Mouse (Mus musculus) thymus, adult 2 months (tissue): Measurements from ENCODE around the gene Tpo. TPM values are rescaled to one million over a fixed set of nuclear protein-coding genes. Genes with fewer than 3 reads are reported as not detected.

Experiments used
- DNase-seq: peaks from one replicate; pipeline ENCODE4 v3.0.0; 2021
- H3K27ac ChIP-seq: fragments of 200-500 bp; 2 replicates; pipeline ENCODE4 v1.5.1; 2012; ENCODE audit warnings: low read length, control low read depth; ENCODE audit not compliant: control insufficient read depth, insufficient read depth
- H3K27me3 ChIP-seq: fragments of 200-500 bp; 2 replicates; pipeline ENCODE4 v1.6.1; 2012; ENCODE audit warnings: mild to moderate bottlenecking, low read length, moderate library complexity, mixed read lengths; ENCODE audit not compliant: control insufficient read depth, insufficient read depth
- H3K36me3 ChIP-seq: fragments of 200-500 bp; 2 replicates; pipeline ENCODE4 v1.6.1; 2012; ENCODE audit warnings: mild to moderate bottlenecking, low read length, moderate library complexity; ENCODE audit not compliant: control insufficient read depth, insufficient read depth
- H3K4me1 ChIP-seq: fragments of 200-500 bp; replicated peaks from 2 replicates; pipeline ENCODE4 v1.6.1; 2012; ENCODE audit warnings: low read length; ENCODE audit not compliant: control insufficient read depth, insufficient read depth
- H3K4me3 ChIP-seq: fragments of 200-500 bp; 2 replicates; pipeline ENCODE4 v1.5.1; 2012; ENCODE audit warnings: mild to moderate bottlenecking, low read length, control low read depth, moderate library complexity; ENCODE audit not compliant: control insufficient read depth, insufficient read depth
- CTCF ChIP-seq: fragments of 200-500 bp; IDR thresholded peaks from 2 replicates; pipeline ENCODE4 v1.5.1; 2012; ENCODE audit warnings: mild to moderate bottlenecking, control low read depth, low read length, moderate library complexity, borderline replicate concordance; ENCODE audit not compliant: control insufficient read depth, poor library complexity, insufficient read depth; ENCODE audit errors: extremely low read depth
- POLR2A ChIP-seq: fragments of 200-500 bp; IDR thresholded peaks from 2 replicates; pipeline ENCODE4 v1.6.1; 2012; ENCODE audit warnings: mild to moderate bottlenecking, low read length, control low read depth, moderate library complexity; ENCODE audit not compliant: control insufficient read depth, poor library complexity, insufficient read depth; ENCODE audit errors: extremely low read depth
- whole genome bisulfite sequencing: fragments of 180-500 bp; shearing (Covaris S2); methylation state at CpG from one replicate; pipeline ENCODE4 v1.1.7; 2018; 5-methylcytosine and 5-hydroxymethylcytosine counted together
- polyA plus RNA-seq: library from polyadenylated mRNA; depleted of rRNA; stranded (reverse); fragments of >200 nt; gene quantifications from 2 replicates; pipeline ENCODE4 v1.2.3, GENCODE M21; 2012; rRNA removed

Tpo gene
- 0.04 and 0.12 TPM in 2 replicates for polyA plus RNA-seq

DNA sequence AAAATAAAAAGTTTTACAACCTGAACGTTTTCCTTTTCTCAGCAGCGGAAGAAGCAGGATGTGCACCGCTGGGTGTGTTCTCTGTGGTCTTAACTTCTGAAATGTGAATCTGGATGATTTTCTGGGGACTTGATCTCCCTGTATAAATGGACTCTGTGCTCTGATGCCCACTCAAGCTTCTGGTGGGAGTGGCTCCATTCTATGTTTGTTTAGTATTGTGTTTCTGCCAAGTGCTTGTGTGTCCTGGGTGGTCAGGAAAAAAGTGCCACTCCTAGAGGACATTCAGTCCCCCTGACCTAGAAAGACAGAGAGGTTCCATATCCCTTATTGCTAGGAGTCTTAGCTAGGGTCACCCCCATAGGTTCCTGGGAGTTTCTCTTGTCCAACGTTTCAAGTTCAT, at the start of gene Tpo:
Gene Tpo, minus strand, starts transcription at position 101 of the 400 bp plus-strand sequence.
- Histone ChIP-seq H3K4me3 (no peak within 1 kb of the TSS), H3K4me1 (no peaks in the 10 kb centered on the region), H3K27me3 (no peaks in the 10 kb centered on the region), H3K36me3 (no peaks in the 10 kb centered on the region), H3K27ac (no peak within 1 kb of the TSS)
- 85% methylated on average over 4 of the region's 4 CpGs for WGBS
- no peak for DNase-seq
- no peak for TF ChIP-seq POLR2A
- TF ChIP-seq CTCF, result no peak

DNA sequence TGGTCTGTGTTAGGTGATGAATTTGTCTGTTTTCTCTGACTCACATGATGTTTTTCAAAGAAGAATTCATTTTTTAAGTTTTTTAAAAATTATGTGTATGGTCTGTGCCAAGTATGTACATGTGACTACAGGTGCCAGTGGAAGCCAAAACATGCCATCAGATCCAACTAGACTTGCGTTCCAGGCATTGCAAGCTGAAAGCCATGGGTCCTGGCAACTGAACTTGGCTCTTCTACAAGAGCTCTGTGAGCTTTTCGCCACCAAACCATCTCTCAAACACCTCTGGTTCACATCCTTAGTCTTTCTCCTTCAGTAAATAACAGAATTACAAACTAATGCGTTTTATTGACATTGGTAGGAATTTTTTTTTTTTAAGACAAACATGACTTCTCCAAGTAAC, 49.3 kb upstream of the Tpo start:
- Histone ChIP-seq H3K4me3 (no peak overlapping the region), H3K36me3 (no peaks in the 10 kb centered on the region), H3K4me1 (no peaks in the 10 kb centered on the region), H3K27ac (no peak overlapping the region), H3K27me3 (no peaks in the 10 kb centered on the region)
- no peak for DNase-seq
- TF ChIP-seq CTCF (no peak), POLR2A (no peak)
- 84% methylated on average over 3 of the region's 3 CpGs for WGBS

DNA sequence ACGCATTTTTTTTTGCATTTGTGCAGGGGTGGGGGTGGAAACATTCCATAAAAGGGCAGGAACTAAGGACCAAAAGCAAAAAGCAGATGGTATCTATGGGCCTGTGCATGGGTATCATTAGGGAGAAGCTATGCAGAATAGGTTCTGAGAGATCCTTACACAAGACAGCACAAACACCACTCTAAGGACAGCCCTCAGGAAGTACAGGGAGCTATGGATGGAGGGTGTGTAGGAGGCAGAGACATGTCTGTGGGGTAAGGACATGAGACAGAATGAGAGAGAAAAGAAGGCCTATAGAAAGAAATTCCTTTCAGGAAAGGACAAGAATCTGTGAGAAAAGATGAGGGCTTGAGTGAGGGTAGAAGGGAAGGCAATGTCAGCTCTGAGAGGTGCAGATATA, 47.2 kb upstream of the Tpo start:
- TF ChIP-seq CTCF, result no peak
- no peaks in the 10 kb centered on the region for H3K27me3 ChIP-seq
- no peak overlapping the region for H3K4me3 ChIP-seq
- H3K36me3 ChIP-seq, result no peaks in the 10 kb centered on the region
- WGBS, result 83% methylated on average over 1 of the region's 1 CpGs
- no peaks in the 10 kb centered on the region for H3K4me1 ChIP-seq
- no peak overlapping the region for H3K27ac ChIP-seq
- no peak for DNase-seq

DNA sequence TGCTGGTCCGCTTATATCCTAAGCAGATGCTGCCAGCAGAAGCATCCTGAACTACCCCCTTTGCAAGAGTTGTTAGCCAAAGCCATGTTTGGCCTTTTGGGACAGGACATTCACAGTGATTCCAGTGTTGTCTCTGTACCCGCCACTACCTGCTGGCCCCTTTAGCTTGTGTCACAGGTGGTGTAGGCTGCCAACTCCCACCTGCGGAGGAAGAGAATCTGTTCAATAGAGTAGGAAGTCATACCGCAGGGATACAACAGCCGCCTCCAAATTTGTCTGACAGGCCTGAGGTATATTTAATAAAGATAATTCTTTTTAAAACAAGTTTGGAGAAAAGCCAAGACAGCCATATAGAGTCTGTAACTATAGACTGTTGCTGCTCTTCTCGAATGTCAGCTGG, 45.5 kb upstream of the Tpo start:
- no peak overlapping the region for H3K4me3 ChIP-seq
- H3K27ac ChIP-seq, result no peak overlapping the region
- TF ChIP-seq CTCF (no peak), POLR2A (no peak)
- no peaks in the 10 kb centered on the region for H3K4me1 ChIP-seq
- 86% methylated on average over 6 of the region's 6 CpGs for WGBS
- no peaks in the 10 kb centered on the region for H3K36me3 ChIP-seq
- H3K27me3 ChIP-seq, result no peaks in the 10 kb centered on the region
- DNase-seq, result no peak

DNA sequence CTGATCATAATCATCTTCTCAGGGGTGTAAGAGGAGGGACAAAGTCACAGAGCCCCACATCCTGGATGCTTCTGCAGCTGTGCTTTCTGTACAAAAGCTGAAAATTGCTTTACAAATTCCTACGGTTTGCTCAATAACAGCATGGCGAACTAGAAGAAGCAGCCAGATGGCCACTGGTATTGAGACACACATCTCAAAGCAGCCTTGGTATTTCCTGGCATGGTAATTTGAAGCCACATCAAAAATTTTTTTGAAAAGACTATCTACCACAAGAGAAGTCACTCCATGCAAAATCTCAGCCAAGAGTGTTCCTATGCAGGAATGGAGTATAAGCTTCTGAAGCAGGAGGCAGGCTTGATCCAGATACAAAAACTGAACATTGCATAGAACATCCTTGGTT, 45.1 kb upstream of the Tpo start:
- Histone ChIP-seq H3K4me1 (no peaks in the 10 kb centered on the region), H3K27ac (no peak overlapping the region), H3K27me3 (no peaks in the 10 kb centered on the region), H3K36me3 (no peaks in the 10 kb centered on the region), H3K4me3 (no peak overlapping the region)
- DNase-seq, result no peak
- 91% methylated on average over 2 of the region's 2 CpGs for WGBS
- no peak for TF ChIP-seq POLR2A
- TF ChIP-seq CTCF, result no peak

DNA sequence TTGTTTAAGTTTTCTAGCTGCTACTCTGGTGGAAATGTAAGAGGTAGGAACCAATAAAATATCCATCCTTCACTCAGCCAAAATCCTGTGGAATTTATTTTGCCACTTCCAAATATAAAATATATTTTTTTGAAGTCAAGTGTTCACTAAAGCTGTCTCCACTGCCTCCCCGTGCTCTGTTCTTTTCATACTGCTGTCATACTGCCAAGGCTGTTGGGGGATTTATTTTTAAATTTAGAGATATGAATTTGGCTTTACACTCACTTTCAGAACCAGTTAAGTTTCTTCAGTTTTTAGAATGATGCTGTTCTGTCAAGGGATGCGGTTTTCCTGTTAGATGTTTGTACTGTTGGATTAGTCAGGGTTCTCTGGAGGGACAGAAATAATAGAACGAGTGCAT, 36.1 kb upstream of the Tpo start:
- Histone ChIP-seq H3K4me3 (no peak overlapping the region), H3K27ac (no peak overlapping the region), H3K36me3 (no peaks in the 10 kb centered on the region), H3K27me3 (no peaks in the 10 kb centered on the region), H3K4me1 (no peaks in the 10 kb centered on the region)
- no peak for DNase-seq
- WGBS, result 82% methylated on average over 3 of the region's 3 CpGs
- TF ChIP-seq POLR2A (no peak), CTCF (no peak)

DNA sequence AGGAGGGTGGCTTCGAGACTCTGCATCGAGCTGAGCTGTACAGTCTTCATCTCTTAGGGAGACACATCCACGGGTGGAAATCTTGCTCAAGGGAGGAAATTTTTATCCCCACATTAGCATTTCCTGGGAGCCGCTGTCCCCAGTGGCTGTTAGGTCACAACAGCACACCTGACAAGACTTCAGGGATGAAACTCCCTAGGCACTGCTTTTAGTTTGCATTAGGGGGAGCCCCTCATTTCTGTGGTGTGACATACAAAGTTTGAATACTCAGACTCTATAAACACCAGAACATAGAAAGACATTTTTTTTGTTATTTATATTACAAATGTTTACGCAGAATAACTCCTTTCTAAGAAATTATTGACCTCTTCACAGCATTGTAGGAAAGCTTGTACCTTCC, 32.1 kb upstream of the Tpo start:
- no peak overlapping the region for H3K4me3 ChIP-seq
- WGBS, result 82% methylated on average over 5 of the region's 5 CpGs

More for the DNA sequence above, 32.1 kb upstream of the Tpo start:
- no peak for TF ChIP-seq CTCF
- TF ChIP-seq POLR2A, result no peak
- Histone ChIP-seq H3K27ac (no peak overlapping the region), H3K4me1 (no peaks in the 10 kb centered on the region), H3K36me3 (no peaks in the 10 kb centered on the region), H3K27me3 (no peaks in the 10 kb centered on the region)
- no peak for DNase-seq
